Mouse (Mus musculus) B cell, adult 67 days (primary cell): ENCODE measurements around the gene Slc13a4. TPM values are rescaled to one million over a fixed set of nuclear protein-coding genes. Genes with fewer than 3 reads are reported as not detected.

ENCODE experiments used
- total RNA-seq, 2 experiments: library from RNA; stranded (reverse); gene quantifications; 4 replicates each; pipeline ENCODE4 v1.2.4; 2023

Slc13a4 gene
- total RNA-seq = not detected

DNA sequence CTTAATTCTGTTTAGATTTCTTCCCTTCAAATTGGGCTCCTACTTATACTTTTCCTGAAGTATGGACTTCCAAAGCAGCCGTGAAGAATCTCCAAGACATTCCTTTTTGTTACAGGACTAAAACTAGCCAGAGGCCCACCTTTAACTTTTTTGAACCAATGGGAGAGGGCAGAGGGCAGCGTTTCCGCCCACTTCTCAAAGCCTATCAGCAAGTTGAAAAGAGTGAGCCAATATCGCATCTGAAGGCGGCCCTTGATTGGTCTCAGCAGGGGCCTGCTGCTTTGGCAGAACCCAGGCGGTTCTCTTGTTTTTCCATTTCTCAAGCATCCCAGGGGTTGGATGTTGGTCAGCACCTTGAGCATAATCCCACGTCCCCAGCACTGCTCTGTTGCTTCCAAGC lies at the start of gene Slc13a4:
Gene Slc13a4 (minus strand): TSS at position 95 of the 400 bp plus-strand sequence.

DNA sequence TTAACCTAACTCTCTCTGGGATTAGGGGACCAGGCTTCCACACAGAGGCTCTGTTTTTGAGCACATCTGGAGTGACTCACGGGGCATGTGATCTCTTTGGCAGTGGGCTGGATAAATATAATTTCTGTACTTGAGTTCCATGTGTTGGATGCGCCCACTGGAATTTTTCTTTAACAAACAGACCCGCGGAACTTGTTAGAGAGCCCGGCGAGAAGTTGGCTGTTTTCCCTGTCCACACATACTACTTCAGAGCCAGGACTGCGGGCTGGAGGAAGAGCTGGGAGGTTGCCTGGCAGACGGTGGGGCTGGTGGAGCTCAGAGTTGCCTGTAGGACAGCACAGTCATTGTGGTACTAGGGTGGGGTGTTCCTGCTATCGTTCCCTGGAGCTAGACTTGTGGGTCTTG lies 18.2 kb upstream of the Slc13a4 start, which contains the start of gene Fam180a:
Gene Fam180a (minus strand): TSS at position 31 of the 405 bp plus-strand sequence.

Other genes starting within 250 kb of the Slc13a4 start
- gene Cnot4, start 174.4 kb downstream of the Slc13a4 start, total RNA-seq = 10 to 100 TPM; 50.2 to 62.8 TPM
- 10 to 100 TPM; 63.0 to 67.6 TPM for gene Nup205, start 130.7 kb downstream of the Slc13a4 start, total RNA-seq
- not detected for gene Fam180a, start 18.0 kb upstream of the Slc13a4 start, total RNA-seq
- gene Mtpn, start 231.8 kb upstream of the Slc13a4 start, total RNA-seq = 100 to 1,000 TPM; 156 to 172 TPM